Mouse (Mus musculus) kidney, postnatal 10 days (tissue): ENCODE measurements around the gene Kcnip1.

Source experiments
- DNase-seq: peaks from one replicate; pipeline ENCODE4 v3.0.0; 2021; ENCODE audit warnings: mixed read lengths

Kcnip1 gene

GRCm38 (mm10) chr11:33824739-33825138 is 168.2 kb downstream of the Kcnip1 start:
- peak; percentile 9 for DNase-seq

- no peak for DNase-seq
These were observed 171.6 kb downstream of the Kcnip1 start for GRCm38 (mm10) chr11:33821331-33821730.

- no peak for DNase-seq
These were observed 172.1 kb downstream of the Kcnip1 start for GRCm38 (mm10) chr11:33820876-33821275.

- no peak for DNase-seq
These were observed 174.0 kb downstream of the Kcnip1 start for GRCm38 (mm10) chr11:33818861-33819503.

GRCm38 (mm10) chr11:33816020-33816419 is 176.9 kb downstream of the Kcnip1 start:
- DNase-seq: no peak

- no peak for DNase-seq
These were observed 182.8 kb downstream of the Kcnip1 start for GRCm38 (mm10) chr11:33810105-33810504.

GRCm38 (mm10) chr11:33803093-33803492 is 189.9 kb downstream of the Kcnip1 start:
- DNase-seq: no peak

- peak; percentile 19 for DNase-seq
These were observed 192.4 kb downstream of the Kcnip1 start for GRCm38 (mm10) chr11:33800436-33801088.

- DNase-seq: peak; percentile 24
These were observed 193.0 kb downstream of the Kcnip1 start for GRCm38 (mm10) chr11:33799933-33800332.

- no peak for DNase-seq
These were observed 194.8 kb downstream of the Kcnip1 start for GRCm38 (mm10) chr11:33798094-33798648.

- DNase-seq: peak; percentile 84
These were observed 205.6 kb downstream of the Kcnip1 start for GRCm38 (mm10) chr11:33787362-33787761.

GRCm38 (mm10) chr11:33786572-33786971 is 206.4 kb downstream of the Kcnip1 start:
- no peak for DNase-seq

- DNase-seq: no peak
These were observed 211.4 kb downstream of the Kcnip1 start for GRCm38 (mm10) chr11:33781561-33781971.

- DNase-seq: no peak
These were observed 212.7 kb downstream of the Kcnip1 start for GRCm38 (mm10) chr11:33780263-33780662.

- DNase-seq: no peak
These were observed 220.3 kb downstream of the Kcnip1 start for GRCm38 (mm10) chr11:33772615-33773141.

- DNase-seq: no peak
These were observed 220.9 kb downstream of the Kcnip1 start for GRCm38 (mm10) chr11:33772043-33772442.

- DNase-seq: no peak
These were observed 225.7 kb downstream of the Kcnip1 start for GRCm38 (mm10) chr11:33766976-33767938.

- DNase-seq: no peak
These were observed 231.7 kb downstream of the Kcnip1 start for GRCm38 (mm10) chr11:33761201-33761755.

- no peak for DNase-seq
These were observed 236.3 kb downstream of the Kcnip1 start for GRCm38 (mm10) chr11:33756624-33757023.

GRCm38 (mm10) chr11:33752431-33752873 is 240.5 kb downstream of the Kcnip1 start:
- peak; percentile 21 for DNase-seq

GRCm38 (mm10) chr11:33751503-33751902 is 241.4 kb downstream of the Kcnip1 start:
- DNase-seq: no peak

GRCm38 (mm10) chr11:33749979-33750378 is 243.0 kb downstream of the Kcnip1 start:
- no peak for DNase-seq
